Comparison of ENCODE assay signal across 26 mouse cellular contexts in the genomic region with DNA sequence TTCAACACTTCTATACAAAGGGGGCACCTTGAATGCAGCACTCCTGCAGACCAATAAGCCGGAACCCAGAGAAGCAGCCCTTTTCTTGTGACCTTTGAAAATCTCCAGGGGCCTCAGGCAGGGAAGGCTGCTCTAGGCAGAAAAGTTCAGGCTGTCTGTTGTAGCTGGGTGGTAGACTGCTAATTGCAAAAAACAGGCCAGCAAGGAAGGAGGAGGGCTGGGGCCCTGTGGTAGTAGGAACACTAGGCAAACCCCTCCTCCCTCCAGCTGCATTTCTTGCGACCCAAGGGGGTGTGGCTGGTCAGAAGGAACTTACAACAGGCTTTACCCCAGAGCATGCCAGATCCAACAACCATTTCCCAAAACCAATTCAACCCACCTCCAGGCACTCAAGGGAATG.
DNase-seq lines count a peak whose midpoint lies in the region; ATAC-seq and TF ChIP-seq lines count a peak whose summit lies in the region.
"Had no signal": no experiment of that assay in that cellular context is flagged by ENCODE, and none has a peak within 500 bp of the region (broad histone marks: within the 10 kb centered on the region; RNA-seq: fewer than 3 reads in every experiment).

No protein-coding gene starts in this region.

- H3K9ac ChIP-seq in heart, embryonic 11.5 days (ENCODE audit: low read depth, low read length) = no peak overlapping the region
- H3K9ac ChIP-seq in lung, postnatal 0 days (replicated peaks; ENCODE audit: low read depth) = no peak overlapping the region
- H3K9ac ChIP-seq: embryonic facial prominence, embryonic 13.5 days; forebrain, embryonic 12.5 days; forebrain, embryonic 15.5 days; heart, embryonic 15.5 days; hindbrain, embryonic 12.5 days; intestine, embryonic 15.5 days had no signal

- no peak for TF ChIP-seq EP300 in lung, postnatal 0 days (IDR thresholded peaks at IDR 0.05)

- peak; percentile 11 for DNase-seq in gastrocnemius, adult 18-20 months (ENCODE audit: low spot score)
- DNase-seq in gastrocnemius, postnatal 25 days = no peak
- peak; percentile 34 to 38 for DNase-seq in heart, adult 9 months (ENCODE audit: low spot score in 2 of 2)
- DNase-seq in lung, postnatal 10 days = peak; percentile 18
- DNase-seq in lung, postnatal 0 days (ENCODE audit: low spot score) = no peak
- DNase-seq: adrenal gland, adult 8-10 months; adrenal gland, postnatal 25 days; cerebellum, adult 11-12 months; cerebellum, adult 8-10 months; cerebellum, postnatal 10 days; cerebellum, postnatal 36 days; embryo, embryonic 11 days; heart, postnatal 10 days; heart, postnatal 4 days; kidney, adult 11 months had no signal

- H3K4me1 ChIP-seq in heart, embryonic 11.5 days (ENCODE audit: control insufficient read depth, insufficient read depth, low read length) = no peaks in the 10 kb centered on the region
- H3K4me1 ChIP-seq in lung, postnatal 0 days (ENCODE audit: insufficient read depth, low read depth, low read length) = no peaks in the 10 kb centered on the region
- H3K4me1 ChIP-seq: forebrain, embryonic 15.5 days; heart, embryonic 15.5 days; hindbrain, embryonic 12.5 days had no signal

- no peak overlapping the region for H3K27ac ChIP-seq in heart, embryonic 11.5 days (ENCODE audit: low read depth, low read length)
- no peak overlapping the region for H3K27ac ChIP-seq in lung, postnatal 0 days (ENCODE audit: low read length)
- H3K27ac ChIP-seq: embryonic facial prominence, embryonic 10.5 days; embryonic facial prominence, embryonic 13.5 days; forebrain, embryonic 12.5 days; forebrain, embryonic 15.5 days; heart, embryonic 15.5 days; hindbrain, embryonic 12.5 days; intestine, embryonic 15.5 days had no signal

- 71% methylated on average over 2 of the region's 2 CpGs for WGBS in heart, embryonic 11.5 days (ENCODE audit: insufficient replicate concordance)
- 51% methylated on average over 2 of the region's 2 CpGs for WGBS in lung, postnatal 0 days

- no peak overlapping the region for H3K4me3 ChIP-seq in heart, embryonic 11.5 days (ENCODE audit: low read depth, low read length)
- no peak overlapping the region for H3K4me3 ChIP-seq in lung, postnatal 0 days (ENCODE audit: low read depth, low read length)
- H3K4me3 ChIP-seq: embryonic facial prominence, embryonic 10.5 days; embryonic facial prominence, embryonic 13.5 days; erythroblast, embryonic 14.5 days; forebrain, embryonic 12.5 days; forebrain, embryonic 15.5 days; heart, embryonic 15.5 days; hindbrain, embryonic 12.5 days; intestine, embryonic 15.5 days had no signal

- H3K27me3 ChIP-seq in heart, embryonic 11.5 days (ENCODE audit: control insufficient read depth, insufficient read depth, low read length) = no peaks in the 10 kb centered on the region
- no peaks in the 10 kb centered on the region for H3K27me3 ChIP-seq in lung, postnatal 0 days (replicated peaks; ENCODE audit: insufficient read depth, low read length)
- H3K27me3 ChIP-seq: embryonic facial prominence, embryonic 13.5 days; forebrain, embryonic 15.5 days; heart, embryonic 15.5 days; hindbrain, embryonic 12.5 days; intestine, embryonic 15.5 days had no signal

- H3K4me2 ChIP-seq in heart, embryonic 11.5 days = no peak overlapping the region
- H3K4me2 ChIP-seq in lung, postnatal 0 days (replicated peaks; ENCODE audit: low read depth, low read length) = no peak overlapping the region
- H3K4me2 ChIP-seq: embryonic facial prominence, embryonic 13.5 days; forebrain, embryonic 12.5 days; forebrain, embryonic 15.5 days; heart, embryonic 15.5 days; hindbrain, embryonic 12.5 days; intestine, embryonic 15.5 days had no signal

- TF ChIP-seq CTCF in lung, postnatal 0 days (IDR thresholded peaks at IDR 0.05) = no peak

- H3K36me3 ChIP-seq in heart, embryonic 11.5 days (ENCODE audit: control insufficient read depth, insufficient read depth, low read length) = no peaks in the 10 kb centered on the region
- no peaks in the 10 kb centered on the region for H3K36me3 ChIP-seq in lung, postnatal 0 days (ENCODE audit: insufficient read depth, low read length)
- H3K36me3 ChIP-seq: embryonic facial prominence, embryonic 10.5 days; embryonic facial prominence, embryonic 13.5 days; forebrain, embryonic 12.5 days; forebrain, embryonic 15.5 days; heart, embryonic 15.5 days; hindbrain, embryonic 12.5 days; intestine, embryonic 15.5 days had no signal

- ATAC-seq in heart, embryonic 11.5 days (replicated peaks; ENCODE audit: insufficient number of reproducible peaks, low FRiP score, low TSS enrichment) = no peak
- no peak for ATAC-seq in lung, postnatal 0 days
- ATAC-seq: activated CD4-positive, CD25-positive, alpha-beta regulatory T cell, adult 4 months; forebrain, embryonic 15.5 days; hindbrain, embryonic 16.5 days; intestine, embryonic 15.5 days had no signal

- no peaks in the 10 kb centered on the region for H3K9me3 ChIP-seq in heart, embryonic 11.5 days (replicated peaks; ENCODE audit: control insufficient read depth, low read length)
- H3K9me3 ChIP-seq in lung, postnatal 0 days (ENCODE audit: low read length) = no peaks in the 10 kb centered on the region
- H3K9me3 ChIP-seq: embryonic facial prominence, embryonic 10.5 days; embryonic facial prominence, embryonic 13.5 days; forebrain, embryonic 12.5 days; forebrain, embryonic 15.5 days; heart, embryonic 15.5 days; hindbrain, embryonic 12.5 days; intestine, embryonic 15.5 days had no signal

Comparison
In these comparisons a context has a peak if more than half of its experiments do, and no peak if none do; other contexts are left out.
1. DNase-seq: peak in gastrocnemius, adult 18-20 months (single experiment), heart, adult 9 months (2 of 2) and lung, postnatal 10 days (single experiment); none in gastrocnemius, postnatal 25 days (single experiment) and lung, postnatal 0 days (single experiment).